Mouse (Mus musculus) intestine, postnatal 0 days (tissue): ENCODE results near the gene Fra10ac1. TPM values are rescaled to one million over a fixed set of nuclear protein-coding genes. Genes with fewer than 3 reads are reported as not detected.
A peak's percentile ranks its signal among the peaks of the same experiment; 100 is the strongest.

Experiments used
- ATAC-seq: fragments of 200-750 bp; cut with Nextera tagmentation; 2 replicates; pipeline ENCODE4 v1.8.0; 2017; ENCODE audit warnings: mild to moderate bottlenecking, moderate TSS enrichment, moderate library complexity
- H3K27ac ChIP-seq: fragments of 300-500 bp; sonication (generic); 2 replicates; pipeline ENCODE4 v1.5.1; 2014; ENCODE audit warnings: mild to moderate bottlenecking, low read depth, low read length, moderate library complexity
- H3K27me3 ChIP-seq: fragments of 300-500 bp; sonication (generic); replicated peaks from 2 replicates; pipeline ENCODE4 v1.6.1; 2014; ENCODE audit warnings: low read length, mixed read lengths; ENCODE audit not compliant: control insufficient read depth, insufficient read depth
- H3K36me3 ChIP-seq: fragments of 300-500 bp; sonication (generic); 2 replicates; pipeline ENCODE4 v1.6.1; 2014; ENCODE audit warnings: mild to moderate bottlenecking, moderate library complexity; ENCODE audit not compliant: control insufficient read depth, insufficient read depth
- H3K4me1 ChIP-seq: fragments of 300-500 bp; sonication (generic); replicated peaks from 2 replicates; pipeline ENCODE4 v1.6.1; 2014; ENCODE audit warnings: antibody characterized with exemption, low read length, mixed read lengths; ENCODE audit not compliant: control insufficient read depth, insufficient read depth
- H3K4me2 ChIP-seq: fragments of 300-500 bp; sonication (generic); replicated peaks from 2 replicates; pipeline ENCODE4 v1.6.1; 2014; ENCODE audit warnings: low read depth, mild to moderate bottlenecking, moderate library complexity
- H3K4me3 ChIP-seq: fragments of 300-500 bp; sonication (generic); 2 replicates; pipeline ENCODE4 v1.5.1; 2014; ENCODE audit warnings: low read depth, low read length
- H3K9ac ChIP-seq: fragments of 300-500 bp; sonication (generic); 2 replicates; pipeline ENCODE4 v1.6.1; 2014; ENCODE audit warnings: mild to moderate bottlenecking, low read depth, low read length
- H3K9me3 ChIP-seq: fragments of 300-500 bp; sonication (generic); 2 replicates; pipeline ENCODE4 v1.6.1; 2016; ENCODE audit warnings: mixed run types; ENCODE audit not compliant: control insufficient read depth
- CTCF ChIP-seq: sonication (generic); IDR thresholded peaks from 2 replicates; pipeline ENCODE4 v1.5.1; 2016; ENCODE audit warnings: low read depth, mild to moderate bottlenecking, control low read depth, antibody characterized with exemption, moderate library complexity
- WGBS: fragments of 180-500 bp; shearing (Covaris S2); extraction: QIAGEN DNeasy Blood & Tissue Kit; methylation state at CpG from one replicate; pipeline ENCODE4 v1.1.7; 2014; 5-methylcytosine and 5-hydroxymethylcytosine counted together
- polyA plus RNA-seq: library from polyadenylated mRNA; unstranded; fragments of >200 nt; fragmentation: Nextera tagmentation; extraction: Ambion mirVana; gene quantifications from 2 replicates; pipeline ENCODE4 v1.2.1, GENCODE M21; 2015

Gene Fra10ac1
- polyA plus RNA-seq, 1 experiment from 2014 or later = 18.1 TPM

DNA sequence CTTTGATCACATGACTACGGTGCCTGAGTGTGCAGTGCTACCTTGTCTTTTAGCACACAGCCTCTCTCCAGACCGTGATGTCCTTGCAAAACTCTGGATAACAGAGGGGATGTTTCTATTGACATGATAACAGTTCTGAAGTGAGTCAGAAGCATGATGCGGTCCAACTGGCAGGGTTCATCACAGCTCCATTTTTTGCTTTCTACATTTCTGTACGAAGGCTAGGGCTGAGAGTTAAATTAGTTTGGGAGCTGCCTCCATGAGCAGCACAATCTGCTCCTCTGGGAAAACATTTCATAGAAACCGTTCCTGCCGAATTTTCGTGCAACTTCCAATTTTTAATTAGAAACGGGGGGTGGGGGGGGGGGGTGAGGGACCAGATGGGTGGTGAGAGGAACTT, 25.7 kb upstream of the Fra10ac1 start:
- no peak overlapping the region for H3K4me2 ChIP-seq
- no peak for ATAC-seq
- H3K36me3 ChIP-seq = no peaks in the 10 kb centered on the region
- no peak overlapping the region for H3K9ac ChIP-seq
- H3K27ac ChIP-seq = no peak overlapping the region
- H3K9me3 ChIP-seq = no peaks in the 10 kb centered on the region
- no peak for TF ChIP-seq CTCF
- no peaks in the 10 kb centered on the region for H3K27me3 ChIP-seq
- no peaks in the 10 kb centered on the region for H3K4me1 ChIP-seq
- no peak overlapping the region for H3K4me3 ChIP-seq
- 72% methylated on average over 8 of the region's 8 CpGs for WGBS

GRCm38 (mm10) chr19:38246177-38246622, 22.2 kb upstream of the Fra10ac1 start:
- WGBS = 80% methylated on average over 7 of the region's 7 CpGs
- ATAC-seq = no peak
- H3K9ac ChIP-seq = no peak overlapping the region
- no peak overlapping the region for H3K4me3 ChIP-seq
- H3K27me3 ChIP-seq = no peaks in the 10 kb centered on the region
- no peaks in the 10 kb centered on the region for H3K36me3 ChIP-seq
- TF ChIP-seq CTCF = no peak
- H3K27ac ChIP-seq = no peak overlapping the region
- H3K4me1 ChIP-seq = no peaks in the 10 kb centered on the region
- H3K9me3 ChIP-seq = no peaks in the 10 kb centered on the region
- no peak overlapping the region for H3K4me2 ChIP-seq

DNA sequence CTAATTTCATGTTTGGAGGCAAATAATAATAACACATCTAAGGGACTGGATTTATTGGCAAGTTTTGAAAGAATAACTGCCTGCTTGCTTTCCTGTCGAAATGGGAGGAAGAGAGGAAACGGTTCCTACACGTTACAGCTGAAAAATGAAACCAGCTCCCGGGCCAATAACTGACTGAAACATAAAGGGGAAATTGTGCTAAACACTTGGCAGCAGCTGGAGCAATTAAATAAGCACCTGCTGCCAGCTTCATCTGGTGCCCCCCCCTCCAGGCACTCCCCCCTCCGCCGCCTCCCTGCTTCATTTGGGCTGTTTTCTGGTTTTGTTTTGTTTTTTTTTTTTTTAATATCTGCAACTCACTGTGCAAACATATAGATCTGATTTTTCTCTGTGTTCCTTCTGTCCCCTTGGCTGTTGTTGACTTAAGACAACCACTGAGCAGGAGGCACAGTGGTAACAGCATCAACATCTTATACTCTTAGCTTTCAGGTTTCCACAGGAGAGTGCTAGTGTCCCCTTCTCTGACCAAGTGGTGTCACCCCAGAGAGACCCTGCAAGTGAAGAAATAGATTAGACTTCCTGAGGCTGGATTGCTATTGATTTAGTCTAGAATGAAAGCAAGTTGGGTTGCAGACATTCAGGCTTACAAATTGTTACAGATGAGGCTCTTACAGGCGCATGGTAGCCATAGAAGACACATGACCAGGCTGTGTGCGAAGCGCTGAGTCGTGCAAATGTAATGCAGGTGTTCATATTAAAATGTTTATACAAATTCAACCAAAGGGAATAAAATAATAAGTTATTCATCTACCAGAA, 21.6 kb upstream of the Fra10ac1 start:
- Histone ChIP-seq H3K27ac (no peak overlapping the region), H3K9me3 (no peaks in the 10 kb centered on the region), H3K4me3 (no peak overlapping the region), H3K4me2 (peak overlapping the region; percentile 14; the same call in 1 of the 2 replicates), H3K9ac (no peak overlapping the region), H3K4me1 (no peaks in the 10 kb centered on the region), H3K27me3 (no peaks in the 10 kb centered on the region), H3K36me3 (no peaks in the 10 kb centered on the region)
- 42% methylated on average over 10 of the region's 10 CpGs for WGBS
- no peak for ATAC-seq
- no peak for TF ChIP-seq CTCF

DNA sequence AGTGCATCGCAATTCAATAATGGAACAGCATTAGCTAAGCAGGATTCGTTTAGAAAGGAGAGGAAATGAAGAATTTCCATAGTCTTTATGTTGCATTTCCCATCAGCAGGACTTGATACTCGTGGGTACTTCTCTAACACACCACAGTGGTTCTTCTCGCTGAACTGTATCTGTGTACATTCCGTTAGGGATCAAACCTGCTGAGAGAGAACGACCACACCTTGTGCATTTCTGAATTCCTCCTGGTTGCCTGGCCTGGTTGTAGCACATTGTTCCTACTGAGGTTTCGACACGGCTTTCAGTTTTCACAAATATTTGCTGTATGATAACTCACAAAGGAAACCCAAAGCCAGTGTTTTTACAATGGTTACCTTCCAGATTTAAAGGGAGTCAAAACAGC, 20.8 kb upstream of the Fra10ac1 start:
- Histone ChIP-seq H3K4me3 (no peak overlapping the region), H3K9me3 (no peaks in the 10 kb centered on the region), H3K4me1 (no peaks in the 10 kb centered on the region), H3K4me2 (no peak overlapping the region), H3K36me3 (no peaks in the 10 kb centered on the region), H3K27me3 (no peaks in the 10 kb centered on the region), H3K9ac (no peak overlapping the region), H3K27ac (no peak overlapping the region)
- ATAC-seq = no peak
- 46% methylated on average over 8 of the region's 8 CpGs for WGBS
- no peak for TF ChIP-seq CTCF

GRCm38 (mm10) chr19:38242314-38242852, 18.4 kb upstream of the Fra10ac1 start:
- H3K9ac ChIP-seq = no peak overlapping the region
- no peak overlapping the region for H3K4me3 ChIP-seq
- WGBS = 56% methylated on average over 8 of the region's 8 CpGs
- no peak overlapping the region for H3K4me2 ChIP-seq
- peak overlapping the region; percentile 46 for H3K27ac ChIP-seq
- no peaks in the 10 kb centered on the region for H3K9me3 ChIP-seq
- TF ChIP-seq CTCF = no peak
- no peaks in the 10 kb centered on the region for H3K4me1 ChIP-seq
- ATAC-seq = peak; percentile 84
- H3K36me3 ChIP-seq = no peaks in the 10 kb centered on the region
- no peaks in the 10 kb centered on the region for H3K27me3 ChIP-seq

GRCm38 (mm10) chr19:38238213-38238951, 14.4 kb upstream of the Fra10ac1 start:
- H3K9me3 ChIP-seq = no peaks in the 10 kb centered on the region
- H3K4me3 ChIP-seq = no peak overlapping the region
- no peak overlapping the region for H3K4me2 ChIP-seq
- H3K36me3 ChIP-seq = no peaks in the 10 kb centered on the region
- ATAC-seq = no peak
- WGBS = 64% methylated on average over 12 of the region's 12 CpGs
- no peak for TF ChIP-seq CTCF
- H3K9ac ChIP-seq = no peak overlapping the region
- H3K27me3 ChIP-seq = no peaks in the 10 kb centered on the region
- no peaks in the 10 kb centered on the region for H3K4me1 ChIP-seq
- H3K27ac ChIP-seq = no peak overlapping the region
